Mouse (Mus musculus): Measurements from ENCODE around the gene Fbf1. TPM values are rescaled to one million over a fixed set of nuclear protein-coding genes. Genes with fewer than 3 reads are reported as not detected.

Gene Fbf1
- polyA plus RNA-seq (2017; shearing (Covaris generic)) = 10 to 100 TPM; 11.2 to 13.4 TPM

GRCm38 (mm10) chr11:116167884-116168439 lies at the start of gene Fbf1:
Fbf1 (minus strand) TSS chr11:116168166.

DNA sequence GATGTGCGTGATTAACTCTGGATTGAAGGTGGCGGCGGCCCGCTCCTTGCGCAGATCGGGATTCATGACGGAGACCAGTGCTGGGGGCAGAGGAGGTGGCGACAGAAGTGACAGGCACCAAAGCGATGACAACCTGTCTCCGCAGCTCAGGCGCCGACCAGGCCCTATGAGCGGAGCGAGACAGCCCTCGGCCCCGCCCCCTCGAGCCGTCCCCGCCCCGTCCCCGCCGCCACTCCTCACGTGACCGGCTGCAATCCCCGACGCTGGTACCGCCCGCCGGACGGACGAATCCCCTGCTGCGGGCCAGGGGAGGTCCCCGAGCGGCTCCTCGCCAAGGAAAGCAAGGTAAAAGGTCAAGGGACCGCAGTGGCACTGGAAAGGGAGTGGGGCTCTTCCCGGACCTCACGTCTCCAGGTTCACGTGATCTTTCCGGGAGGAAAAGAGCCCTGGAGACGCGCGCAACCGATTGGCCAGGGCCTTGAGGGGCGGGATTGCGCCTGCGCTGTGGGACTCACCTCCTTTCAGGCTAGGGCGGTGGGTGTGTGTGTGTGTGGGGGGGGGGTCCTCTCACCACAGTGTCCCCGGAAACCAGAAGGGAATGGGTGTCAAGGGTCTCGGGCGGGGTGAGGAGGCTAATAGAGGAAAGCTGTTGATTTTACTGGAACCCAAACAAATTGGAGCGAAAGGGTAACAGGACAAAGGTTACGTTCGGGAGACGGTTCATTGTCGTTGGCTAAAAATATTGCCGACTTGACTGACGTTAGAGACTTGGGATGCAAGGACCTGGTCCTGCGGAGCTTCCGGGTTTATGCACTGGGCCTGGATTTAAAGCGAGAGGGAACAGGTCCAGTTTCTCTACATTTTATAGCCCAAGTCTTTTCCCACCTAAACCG lies 30.9 kb upstream of the Fbf1 start, which contains the start of the genes Ten1 and Acox1:
Gene Ten1 (plus strand): TSS at position 217 of the 893 bp plus-strand sequence.
Gene Acox1 (minus strand): TSS at position 407 of the 893 bp plus-strand sequence.

DNA sequence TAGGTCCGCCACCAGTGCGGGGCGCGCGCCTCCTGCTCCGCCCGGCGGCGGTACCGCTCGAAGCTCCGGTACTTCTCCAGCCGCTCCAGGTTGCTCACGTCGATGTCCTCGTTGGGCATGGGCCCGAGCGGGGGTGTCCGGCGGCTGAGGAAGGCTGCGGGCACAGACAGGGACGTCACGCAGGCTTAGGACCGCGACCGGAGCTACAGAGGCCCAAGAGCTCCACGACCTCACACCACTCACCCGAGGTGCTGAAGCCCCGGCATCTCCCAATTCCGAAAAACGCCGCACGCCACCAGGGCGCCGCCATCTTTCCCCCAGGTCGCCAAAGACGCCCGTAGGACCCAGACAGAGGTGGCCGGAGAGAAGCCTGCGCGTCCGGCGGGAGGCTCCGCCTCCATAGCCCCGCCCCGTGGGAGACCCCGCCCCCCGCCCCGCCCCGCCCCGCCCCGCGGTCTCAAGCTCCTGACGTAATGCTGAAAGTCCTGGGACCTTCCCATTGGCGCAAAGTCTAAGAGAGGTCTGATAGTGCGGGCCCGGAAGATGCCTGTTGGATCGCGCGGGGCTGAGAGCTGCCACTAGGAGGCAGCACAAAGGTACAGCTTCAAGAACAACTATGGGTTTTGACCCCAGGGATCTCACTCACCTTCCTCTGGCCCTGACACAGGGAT lies 29.4 kb downstream of the Fbf1 start, which contains the start of gene Mrpl38:
Gene Mrpl38 (minus strand): TSS at position 401 of the 671 bp plus-strand sequence.

DNA sequence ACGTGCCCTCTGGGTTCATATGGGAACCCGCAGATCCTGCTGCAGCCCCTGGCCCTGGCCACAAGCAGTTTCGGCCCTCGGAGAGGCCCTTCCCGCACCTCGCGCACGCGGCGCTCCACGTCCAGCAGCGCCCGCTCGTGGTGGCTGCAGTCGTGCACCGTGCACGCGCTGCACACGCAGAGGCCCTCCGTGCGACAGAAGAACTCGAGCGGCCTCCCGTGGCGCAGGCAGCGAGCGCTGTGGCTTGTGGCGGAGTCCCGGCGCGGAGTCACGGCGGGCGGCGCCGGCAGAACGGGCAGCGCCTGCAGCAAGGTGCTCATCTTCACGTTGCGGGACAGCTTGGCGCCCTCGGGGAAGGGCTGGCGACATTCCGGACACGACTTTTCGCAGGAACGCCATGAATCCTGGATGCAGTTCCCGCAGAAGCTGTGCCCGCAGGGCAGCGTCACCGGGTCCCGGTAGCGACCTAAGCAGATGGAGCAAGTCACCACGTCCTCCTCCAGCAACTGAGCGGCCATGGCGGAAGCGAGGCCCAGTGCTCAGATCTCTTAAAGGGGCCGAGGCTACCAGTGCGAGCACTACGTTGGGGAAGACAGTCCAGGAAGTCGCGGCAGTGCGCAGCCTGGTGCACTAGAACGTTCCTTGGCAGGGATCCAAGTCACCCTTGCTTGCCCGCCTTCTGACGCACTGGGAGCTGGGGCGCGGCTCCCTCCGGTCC lies 37.3 kb downstream of the Fbf1 start, which contains the start of gene Trim65:
Gene Trim65 (minus strand): TSS at position 641 of the 718 bp plus-strand sequence.

DNA sequence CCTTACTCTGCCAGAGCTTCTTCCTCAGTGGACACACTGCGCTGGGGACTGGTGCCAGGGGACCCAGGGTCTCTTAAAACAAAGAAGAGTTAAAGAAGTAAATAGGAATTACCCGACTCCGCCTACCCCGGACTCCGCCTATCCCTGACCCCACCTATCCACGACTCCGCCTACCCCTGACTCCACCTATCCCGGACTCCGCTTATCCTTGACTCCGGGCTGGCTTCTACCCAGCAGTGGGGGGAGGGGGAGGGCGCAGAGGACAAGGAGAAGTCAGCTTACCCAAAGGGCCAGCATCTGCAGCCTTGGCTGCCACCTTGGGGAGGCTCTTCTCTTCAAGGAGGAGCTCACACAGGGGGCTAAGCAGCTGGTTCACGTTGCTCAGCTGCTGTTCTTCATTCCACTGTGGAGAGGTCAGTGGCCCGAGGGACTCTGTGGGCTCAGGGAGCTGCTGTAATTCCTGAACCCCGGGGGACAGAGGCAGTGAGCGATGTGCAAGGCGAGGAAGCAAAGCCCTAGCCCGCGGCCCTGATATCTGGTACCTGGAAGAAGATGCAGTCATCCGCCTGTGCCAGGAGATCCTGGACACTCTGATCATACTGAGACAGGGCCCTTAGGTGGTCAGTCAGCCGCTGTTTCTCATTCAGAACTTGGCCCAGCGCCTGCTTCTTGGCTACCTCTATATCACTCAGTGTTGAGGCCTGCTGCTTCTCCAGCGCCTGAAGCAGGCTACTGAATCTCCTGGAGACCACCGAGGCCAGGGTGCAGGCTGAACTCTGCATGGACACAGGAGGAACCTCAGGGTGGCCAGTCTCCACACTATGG lies 40.6 kb downstream of the Fbf1 start, which contains the start of gene Trim47:
Gene Trim47 (minus strand): TSS at position 55 of the 825 bp plus-strand sequence.

Other genes with a start within 250 kb of the Fbf1 start
- gene Sap30bp, start 234.9 kb downstream of the Fbf1 start, polyA plus RNA-seq (2017; shearing (Covaris generic)) = 10 to 100 TPM; 35.4 to 35.8 TPM
- gene Recql5, start 234.7 kb downstream of the Fbf1 start, polyA plus RNA-seq (2017; shearing (Covaris generic)) = 10 to 100 TPM; 18.1 to 21.6 TPM
- gene Itgb4, start 193.5 kb downstream of the Fbf1 start, polyA plus RNA-seq (2017; shearing (Covaris generic)) = under 1 TPM; 0.23 to 0.36 TPM
- gene Galk1, start 155.4 kb downstream of the Fbf1 start, polyA plus RNA-seq (2017; shearing (Covaris generic)) = 10 to 100 TPM; 26.3 to 33.0 TPM
- 1,000 to 10,000 TPM; 1,305 to 1,440 TPM for gene H3f3b, start 140.2 kb downstream of the Fbf1 start, polyA plus RNA-seq (2017; shearing (Covaris generic))
- gene Unk, start 137.8 kb downstream of the Fbf1 start, polyA plus RNA-seq (2017; shearing (Covaris generic)) = 10 to 100 TPM; 38.7 to 59.1 TPM
- 100 to 1,000 TPM; 140 to 162 TPM for gene Unc13d, start 90.2 kb downstream of the Fbf1 start, polyA plus RNA-seq (2017; shearing (Covaris generic))
- 100 to 1,000 TPM; 179 to 187 TPM for gene Wbp2, start 81.2 kb downstream of the Fbf1 start, polyA plus RNA-seq (2017; shearing (Covaris generic))
- under 1 TPM in 1 of 2 experiments, not detected in 1; 0.89 TPM for gene Trim47, start 41.0 kb downstream of the Fbf1 start, polyA plus RNA-seq (2017; shearing (Covaris generic))
- gene Trim65, start 37.0 kb downstream of the Fbf1 start, polyA plus RNA-seq (2017; shearing (Covaris generic)) = 10 to 100 TPM; 18.8 to 28.5 TPM
- 10 to 100 TPM; 73.7 to 79.0 TPM for gene Mrpl38, start 29.3 kb downstream of the Fbf1 start, polyA plus RNA-seq (2017; shearing (Covaris generic))
- 10 to 100 TPM; 54.7 to 68.8 TPM for gene Ten1, start 30.7 kb upstream of the Fbf1 start, polyA plus RNA-seq (2017; shearing (Covaris generic))
- gene Acox1, start 30.9 kb upstream of the Fbf1 start, polyA plus RNA-seq (2017; shearing (Covaris generic)) = 10 to 100 TPM; 19.8 to 23.4 TPM
- 1 to 10 TPM in 1 of 2 experiments, not detected in 1; 1.4 TPM for gene Evpl, start 69.9 kb upstream of the Fbf1 start, polyA plus RNA-seq (2017; shearing (Covaris generic))
- gene Srp68, start 106.1 kb upstream of the Fbf1 start, polyA plus RNA-seq (2017; shearing (Covaris generic)) = 10 to 100 TPM; 69.6 to 79.1 TPM
- not detected for gene Galr2, start 112.8 kb upstream of the Fbf1 start, polyA plus RNA-seq (2017; shearing (Covaris generic))
- gene Exoc7, start 139.1 kb upstream of the Fbf1 start, polyA plus RNA-seq (2017; shearing (Covaris generic)) = 10 to 100 TPM; 67.5 to 84.3 TPM
- gene Foxj1, start 167.2 kb upstream of the Fbf1 start, polyA plus RNA-seq (2017; shearing (Covaris generic)) = not detected
- gene Rnf157, start 244.9 kb upstream of the Fbf1 start, polyA plus RNA-seq (2017; shearing (Covaris generic)) = 10 to 100 TPM in 1 of 2 experiments, 1 to 10 TPM in 1; 7.8 to 15.0 TPM

Data from inflammation-experienced regulatory T-cells (primary cell).